Mouse (Mus musculus) B cell, adult 2 months (primary cell): Measurements from ENCODE around the gene Hoxa6.
A peak's percentile ranks its signal among the peaks of the same experiment; 100 is the strongest.

ENCODE experiments used
- DNase-seq, 2 experiments: peaks; one replicate each; pipeline ENCODE4 v3.0.0; 2022

Gene Hoxa6

GRCm38 (mm10) chr6:52196811-52197210, 11.7 kb downstream of the Hoxa6 start:
- DNase-seq = no peak

- DNase-seq = no peak
Measured at GRCm38 (mm10) chr6:52194690-52195089, 13.8 kb downstream of the Hoxa6 start.

GRCm38 (mm10) chr6:52191860-52192550, 16.5 kb downstream of the Hoxa6 start:
- peak; percentile 87 to 90 for DNase-seq

GRCm38 (mm10) chr6:52190906-52191810, 17.4 kb downstream of the Hoxa6 start, which contains the start of gene Hoxa4:
Gene Hoxa4 (minus strand): TSS chr6:52191753.
- DNase-seq = peak in 1 of 2 experiments; percentile 27

- DNase-seq = no peak
Measured at GRCm38 (mm10) chr6:52190410-52190809, 18.1 kb downstream of the Hoxa6 start.

- DNase-seq = no peak
Measured at GRCm38 (mm10) chr6:52189909-52190308, 18.6 kb downstream of the Hoxa6 start.

- no peak for DNase-seq
Measured at GRCm38 (mm10) chr6:52189172-52189591, 19.3 kb downstream of the Hoxa6 start.

GRCm38 (mm10) chr6:52186500-52186899, 22.0 kb downstream of the Hoxa6 start:
- DNase-seq = no peak

- DNase-seq = no peak
Measured at GRCm38 (mm10) chr6:52185834-52186233, 22.7 kb downstream of the Hoxa6 start.

GRCm38 (mm10) chr6:52185222-52185621, 23.3 kb downstream of the Hoxa6 start:
- DNase-seq = no peak

- no peak for DNase-seq
Measured at GRCm38 (mm10) chr6:52184668-52185067, 23.9 kb downstream of the Hoxa6 start.

GRCm38 (mm10) chr6:52183311-52184080, 25.0 kb downstream of the Hoxa6 start:
- DNase-seq = no peak

- no peak for DNase-seq
Measured at GRCm38 (mm10) chr6:52182793-52183192, 25.7 kb downstream of the Hoxa6 start.

- DNase-seq = no peak
Measured at GRCm38 (mm10) chr6:52182030-52182429, 26.5 kb downstream of the Hoxa6 start.

GRCm38 (mm10) chr6:52180726-52181125, 27.8 kb downstream of the Hoxa6 start:
- no peak for DNase-seq

- DNase-seq = no peak
Measured at GRCm38 (mm10) chr6:52180213-52180710, 28.3 kb downstream of the Hoxa6 start.

GRCm38 (mm10) chr6:52179690-52180089, 28.8 kb downstream of the Hoxa6 start:
- DNase-seq = no peak

- DNase-seq = no peak
Measured at GRCm38 (mm10) chr6:52178918-52179665, 29.4 kb downstream of the Hoxa6 start.

GRCm38 (mm10) chr6:52177806-52178205, 30.7 kb downstream of the Hoxa6 start:
- no peak for DNase-seq

GRCm38 (mm10) chr6:52177061-52177735, 31.3 kb downstream of the Hoxa6 start, which contains the start of gene 5730596B20Rik:
Gene 5730596B20Rik (plus strand): TSS chr6:52177498.
- DNase-seq = no peak

- DNase-seq = no peak
Measured at GRCm38 (mm10) chr6:52176391-52176790, 32.1 kb downstream of the Hoxa6 start.
